Mouse (Mus musculus): ENCODE data around the gene Cyfip1. TPM values are rescaled to one million over a fixed set of nuclear protein-coding genes. Genes with fewer than 3 reads are reported as not detected.

Cyfip1 gene
- polyA plus RNA-seq, 2 experiments: 6.4 to 16.1 TPM

DNA sequence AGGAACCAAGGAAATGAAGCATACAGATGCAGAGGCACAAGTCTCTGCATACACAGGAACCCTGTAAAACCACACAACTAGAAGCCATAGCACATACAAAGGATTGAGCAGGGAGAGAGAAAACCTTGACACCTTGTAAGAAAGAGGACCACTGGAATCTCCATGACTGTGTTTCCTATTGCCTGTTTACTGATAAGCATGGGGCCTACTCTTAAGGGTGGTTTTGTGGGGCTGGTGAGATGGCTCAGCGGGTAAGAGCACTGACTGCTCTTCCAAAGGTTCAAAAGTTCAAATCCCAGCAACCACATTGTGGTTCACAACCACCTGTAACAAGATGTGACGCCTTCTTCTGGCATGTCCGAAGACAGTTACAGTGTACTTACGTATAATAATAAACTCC, 85.7 kb downstream of the Cyfip1 start:
- DNase-seq (ENCODE audit: low read depth in 3 of 3, low spot score in 3 of 3) (no peak), ATAC-seq (ENCODE audit: insufficient read depth) (no peak)
- Histone ChIP-seq H3K27ac (no peak overlapping the region), H3K36me3 (replicated peaks; ENCODE audit: control insufficient read depth, insufficient read depth, low read depth) (peaks cover 9% of the 10 kb centered on the region), H3K4me1 (replicated peaks; ENCODE audit: control insufficient read depth in 2 of 2, insufficient read depth in 2 of 2, low read length in 1 of 2) (no peaks in the 10 kb centered on the region), H3K4me2 (ENCODE audit: low read depth) (no peak overlapping the region), H3K9ac (replicated peaks) (no peak overlapping the region), H3K4me3 (ENCODE audit: insufficient read depth in 1 of 2, low read depth in 2 of 2, low read length in 2 of 2) (no peak overlapping the region), H3K27me3 (ENCODE audit: control insufficient read depth, insufficient read depth, low read length) (no peaks in the 10 kb centered on the region), H3K9me3 (ENCODE audit: control insufficient read depth, low read length) (no peaks in the 10 kb centered on the region)
- no peak for TF ChIP-seq EP300 (IDR thresholded peaks at IDR 0.05; ENCODE audit: low read depth)
- TF ChIP-seq CTCF (IDR thresholded peaks at IDR 0.05; ENCODE audit: low read depth): no peak
- 72% methylated on average over 4 of the region's 4 CpGs for WGBS (ENCODE audit: insufficient replicate concordance)

- no peak overlapping the region for H3K4me2 ChIP-seq (ENCODE audit: low read depth)
- DNase-seq (ENCODE audit: low read depth in 3 of 3, low spot score in 3 of 3) (no peak), ATAC-seq (ENCODE audit: insufficient read depth) (no peak)
- H3K36me3 ChIP-seq (replicated peaks; ENCODE audit: control insufficient read depth, insufficient read depth, low read depth): peaks cover 14% of the 10 kb centered on the region
- H3K4me3 ChIP-seq (ENCODE audit: insufficient read depth in 1 of 2, low read depth in 2 of 2, low read length in 2 of 2): no peak overlapping the region
- H3K27ac ChIP-seq: no peak overlapping the region
- H3K4me1 ChIP-seq (replicated peaks; ENCODE audit: control insufficient read depth in 2 of 2, insufficient read depth in 2 of 2, low read length in 1 of 2): no peaks in the 10 kb centered on the region
- TF ChIP-seq CTCF (IDR thresholded peaks at IDR 0.05; ENCODE audit: low read depth) (no peak), EP300 (IDR thresholded peaks at IDR 0.05; ENCODE audit: low read depth) (no peak)
- H3K9me3 ChIP-seq (ENCODE audit: control insufficient read depth, low read length): no peaks in the 10 kb centered on the region
- no peaks in the 10 kb centered on the region for H3K27me3 ChIP-seq (ENCODE audit: control insufficient read depth, insufficient read depth, low read length)
- WGBS (ENCODE audit: insufficient replicate concordance): 67% methylated on average over 2 of the region's 2 CpGs
- H3K9ac ChIP-seq (replicated peaks): no peak overlapping the region
Measured at GRCm38 (mm10) chr7:55928649-55929048, 87.1 kb downstream of the Cyfip1 start.

DNA sequence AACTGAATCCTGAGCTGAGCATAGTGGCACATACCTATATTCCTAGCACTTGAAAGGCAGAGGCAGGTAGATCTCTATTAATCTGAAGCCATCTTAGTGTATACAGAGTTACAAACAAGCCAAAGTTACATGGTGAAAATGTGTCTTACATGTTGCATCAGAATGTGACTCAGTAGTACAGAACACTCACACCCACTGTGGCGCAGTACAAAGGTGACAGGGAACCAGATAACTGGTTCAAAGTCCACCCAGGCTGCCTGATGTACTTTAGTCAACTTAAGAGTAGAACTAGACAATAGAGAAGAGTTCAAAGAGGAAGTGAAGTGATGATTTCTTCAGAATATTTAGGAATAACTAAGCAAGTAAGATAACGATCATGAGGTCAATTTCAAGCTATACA, 93.5 kb downstream of the Cyfip1 start:
- H3K9me3 ChIP-seq (ENCODE audit: control insufficient read depth, low read length): no peaks in the 10 kb centered on the region
- WGBS (ENCODE audit: insufficient replicate concordance): 83% methylated on average over 2 of the region's 2 CpGs
- H3K4me1 ChIP-seq (replicated peaks; ENCODE audit: control insufficient read depth in 2 of 2, insufficient read depth in 2 of 2, low read length in 1 of 2): no peaks in the 10 kb centered on the region
- ATAC-seq (ENCODE audit: insufficient read depth) (no peak), DNase-seq (ENCODE audit: low read depth in 3 of 3, low spot score in 3 of 3) (no peak)
- TF ChIP-seq EP300 (IDR thresholded peaks at IDR 0.05; ENCODE audit: low read depth) (no peak), CTCF (IDR thresholded peaks at IDR 0.05; ENCODE audit: low read depth) (no peak)
- H3K4me2 ChIP-seq (ENCODE audit: low read depth): no peak overlapping the region
- peaks cover 15% of the 10 kb centered on the region for H3K36me3 ChIP-seq (replicated peaks; ENCODE audit: control insufficient read depth, insufficient read depth, low read depth)
- no peak overlapping the region for H3K27ac ChIP-seq
- no peaks in the 10 kb centered on the region for H3K27me3 ChIP-seq (ENCODE audit: control insufficient read depth, insufficient read depth, low read length)
- no peak overlapping the region for H3K9ac ChIP-seq (replicated peaks)
- no peak overlapping the region for H3K4me3 ChIP-seq (ENCODE audit: insufficient read depth in 1 of 2, low read depth in 2 of 2, low read length in 2 of 2)

GRCm38 (mm10) chr7:55938341-55938740, 96.8 kb downstream of the Cyfip1 start:
- Histone ChIP-seq H3K27me3 (ENCODE audit: control insufficient read depth, insufficient read depth, low read length) (no peaks in the 10 kb centered on the region), H3K27ac (no peak overlapping the region), H3K4me1 (replicated peaks; ENCODE audit: control insufficient read depth in 2 of 2, insufficient read depth in 2 of 2, low read length in 1 of 2) (no peaks in the 10 kb centered on the region), H3K36me3 (replicated peaks; ENCODE audit: control insufficient read depth, insufficient read depth, low read depth) (peaks cover 6% of the 10 kb centered on the region), H3K9ac (replicated peaks) (no peak overlapping the region), H3K4me3 (ENCODE audit: insufficient read depth in 1 of 2, low read depth in 2 of 2, low read length in 2 of 2) (no peak overlapping the region), H3K9me3 (ENCODE audit: control insufficient read depth, low read length) (no peaks in the 10 kb centered on the region), H3K4me2 (ENCODE audit: low read depth) (no peak overlapping the region)
- DNase-seq (ENCODE audit: low read depth in 3 of 3, low spot score in 3 of 3): no peak
- no peak for ATAC-seq (ENCODE audit: insufficient read depth)
- 82% methylated on average over 4 of the region's 4 CpGs for WGBS (ENCODE audit: insufficient replicate concordance)
- no peak for TF ChIP-seq CTCF (IDR thresholded peaks at IDR 0.05; ENCODE audit: low read depth)
- no peak for TF ChIP-seq EP300 (IDR thresholded peaks at IDR 0.05; ENCODE audit: low read depth)

DNA sequence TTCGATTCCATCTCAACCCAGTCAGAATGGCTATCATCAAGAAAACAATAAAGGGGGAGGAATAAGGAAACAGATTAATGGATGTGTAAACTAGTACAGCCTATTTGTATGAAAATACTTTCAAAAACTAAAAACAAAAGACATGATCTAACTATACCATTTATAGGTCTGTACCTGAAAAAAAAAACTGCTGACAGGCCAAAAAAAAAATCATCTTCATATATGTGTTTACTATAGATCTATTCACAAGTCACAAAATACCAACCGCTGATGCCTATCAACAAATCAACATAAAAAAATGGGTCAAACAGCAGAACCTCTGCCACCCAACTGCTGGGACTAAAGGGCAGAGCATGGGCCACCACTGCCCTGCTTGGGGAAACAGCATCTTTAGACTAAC, 114.5 kb downstream of the Cyfip1 start:
- H3K4me3 ChIP-seq (ENCODE audit: insufficient read depth in 1 of 2, low read depth in 2 of 2, low read length in 2 of 2): no peak overlapping the region
- H3K9me3 ChIP-seq (ENCODE audit: control insufficient read depth, low read length): no peaks in the 10 kb centered on the region; the same call in 1 of the 2 replicates
- no peak overlapping the region for H3K9ac ChIP-seq (replicated peaks)
- 89% methylated on average over 2 of the region's 2 CpGs for WGBS (ENCODE audit: insufficient replicate concordance)
- no peak for ATAC-seq (ENCODE audit: insufficient read depth)
- H3K36me3 ChIP-seq (replicated peaks; ENCODE audit: control insufficient read depth, insufficient read depth, low read depth): peaks cover 6% of the 10 kb centered on the region
- H3K27ac ChIP-seq: no peak overlapping the region
- no peak overlapping the region for H3K4me2 ChIP-seq (ENCODE audit: low read depth)
- TF ChIP-seq CTCF (IDR thresholded peaks at IDR 0.05; ENCODE audit: low read depth) (no peak), EP300 (IDR thresholded peaks at IDR 0.05; ENCODE audit: low read depth) (no peak)
- H3K27me3 ChIP-seq (ENCODE audit: control insufficient read depth, insufficient read depth, low read length): no peaks in the 10 kb centered on the region
- H3K4me1 ChIP-seq (replicated peaks; ENCODE audit: control insufficient read depth in 2 of 2, insufficient read depth in 2 of 2, low read length in 1 of 2): peaks cover 2 to 5% of the 10 kb centered on the region in 2 experiments; a peak in 2 of 4 replicates
- DNase-seq (ENCODE audit: low read depth in 3 of 3, low spot score in 3 of 3): no peak

Data from liver, embryonic 14.5 days (tissue).